Mouse (Mus musculus): ENCODE measurements around the gene Cfap43. TPM values are rescaled to one million over a fixed set of nuclear protein-coding genes. Genes with fewer than 3 reads are reported as not detected.

Gene Cfap43
- polyA plus RNA-seq, 1 experiment from 2014 or later, result 0.16 TPM

DNA sequence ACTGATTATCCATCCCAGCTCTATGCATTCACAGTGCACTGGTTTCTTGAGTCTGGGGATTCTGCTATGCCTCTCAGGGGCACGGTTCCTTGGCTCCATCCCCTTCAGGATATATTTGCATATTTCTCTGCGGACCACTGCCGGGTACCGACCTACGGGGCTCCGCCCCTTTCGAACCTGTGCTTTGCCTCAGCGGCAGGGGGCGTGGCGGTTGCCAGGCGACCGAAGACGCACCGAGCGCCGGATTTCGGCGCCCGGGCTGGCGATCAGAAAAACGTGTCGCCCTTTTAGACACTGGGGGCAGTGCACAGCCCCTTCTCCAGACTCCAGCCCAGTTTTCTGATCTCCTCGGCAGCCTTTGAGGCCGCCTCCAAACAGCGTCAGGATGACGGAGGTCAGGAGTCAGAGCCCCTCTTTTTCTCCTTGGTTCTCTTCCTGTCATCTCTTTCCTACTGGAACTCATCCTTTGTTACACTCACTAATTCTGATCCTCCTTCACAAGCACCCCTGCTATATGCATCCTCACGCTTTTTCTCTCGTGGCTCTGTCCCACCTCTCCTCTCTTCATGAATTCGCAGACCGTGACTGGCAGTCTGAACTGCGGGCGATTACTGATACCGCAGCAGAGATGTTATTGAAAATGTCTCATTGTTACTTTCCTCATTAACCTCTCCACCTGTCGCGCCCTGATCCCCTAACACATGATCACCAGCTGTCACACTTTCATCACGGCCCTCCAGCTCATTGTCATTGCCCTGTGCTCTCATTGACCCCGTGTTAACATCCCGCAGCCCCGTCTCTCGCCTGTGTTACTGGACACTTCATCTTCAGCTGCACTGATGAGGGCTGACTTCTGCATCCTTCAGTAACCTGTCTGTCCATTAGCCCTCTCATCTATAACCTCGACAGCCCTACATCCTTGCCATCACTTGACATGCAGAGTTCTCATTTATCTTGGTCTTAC lies 18.6 kb upstream of the Cfap43 start, which contains the start of gene Cfap58:
Gene Cfap58 (plus strand): TSS at position 233 of the 964 bp plus-strand sequence.
- TF ChIP-seq CTCF (IDR thresholded peaks at IDR 0.05; ENCODE audit: low read depth), result peak; percentile 34; the same call in 1 of the 2 replicates
- 0 out of 2 replicates have a peak, but pooled peaks have one; percentile 28 for ATAC-seq
- no peaks in the 10 kb centered on the region for H3K36me3 ChIP-seq (ENCODE audit: control insufficient read depth, insufficient read depth)
- H3K4me2 ChIP-seq (replicated peaks; ENCODE audit: low read depth), result peak within 1 kb of the TSS; percentile 81
- 10% methylated on average over 41 of the region's 41 CpGs for WGBS
- H3K9me3 ChIP-seq (ENCODE audit: control insufficient read depth), result no peaks in the 10 kb centered on the region
- no peak within 1 kb of the TSS for H3K9ac ChIP-seq (ENCODE audit: low read depth, low read length)
- no peak within 1 kb of the TSS for H3K27ac ChIP-seq (ENCODE audit: low read depth, low read length)
- H3K4me3 ChIP-seq (ENCODE audit: low read depth, low read length), result peak within 1 kb of the TSS; percentile 40
- no peaks in the 10 kb centered on the region for H3K4me1 ChIP-seq (replicated peaks; ENCODE audit: control insufficient read depth, insufficient read depth, low read length)
- H3K27me3 ChIP-seq (replicated peaks; ENCODE audit: control insufficient read depth, insufficient read depth, low read length), result peaks cover 8% of the 10 kb centered on the region

DNA sequence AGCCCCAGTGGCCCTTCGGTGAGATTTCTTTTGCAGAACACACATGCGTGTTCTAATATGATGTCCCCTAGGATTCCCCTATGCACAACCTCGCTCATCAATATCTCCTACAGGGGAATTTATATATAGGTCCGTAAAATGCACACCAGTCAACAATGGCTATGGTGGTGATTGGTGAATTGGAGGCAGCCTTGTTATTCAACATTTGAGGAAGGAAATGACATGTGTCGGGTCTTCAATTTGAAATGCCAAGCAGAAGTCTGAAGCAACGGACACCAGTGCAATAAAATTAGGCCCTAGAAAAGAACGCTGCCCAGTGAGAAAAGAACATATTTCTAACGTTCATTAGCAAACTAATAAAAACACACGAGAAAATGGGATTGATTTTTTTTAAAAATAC lies 17.9 kb upstream of the Cfap43 start:
- Histone ChIP-seq H3K4me3 (ENCODE audit: low read depth, low read length) (peak overlapping the region; percentile 40), H3K27ac (ENCODE audit: low read depth, low read length) (no peak overlapping the region), H3K27me3 (replicated peaks; ENCODE audit: control insufficient read depth, insufficient read depth, low read length) (peaks cover 8% of the 10 kb centered on the region), H3K9ac (ENCODE audit: low read depth, low read length) (no peak overlapping the region), H3K9me3 (ENCODE audit: control insufficient read depth) (no peaks in the 10 kb centered on the region), H3K4me2 (replicated peaks; ENCODE audit: low read depth) (peak overlapping the region; percentile 81), H3K4me1 (replicated peaks; ENCODE audit: control insufficient read depth, insufficient read depth, low read length) (no peaks in the 10 kb centered on the region), H3K36me3 (ENCODE audit: control insufficient read depth, insufficient read depth) (no peaks in the 10 kb centered on the region)
- ATAC-seq, result no peak
- no peak for TF ChIP-seq CTCF (IDR thresholded peaks at IDR 0.05; ENCODE audit: low read depth)
- WGBS, result 68% methylated on average over 9 of the region's 9 CpGs

DNA sequence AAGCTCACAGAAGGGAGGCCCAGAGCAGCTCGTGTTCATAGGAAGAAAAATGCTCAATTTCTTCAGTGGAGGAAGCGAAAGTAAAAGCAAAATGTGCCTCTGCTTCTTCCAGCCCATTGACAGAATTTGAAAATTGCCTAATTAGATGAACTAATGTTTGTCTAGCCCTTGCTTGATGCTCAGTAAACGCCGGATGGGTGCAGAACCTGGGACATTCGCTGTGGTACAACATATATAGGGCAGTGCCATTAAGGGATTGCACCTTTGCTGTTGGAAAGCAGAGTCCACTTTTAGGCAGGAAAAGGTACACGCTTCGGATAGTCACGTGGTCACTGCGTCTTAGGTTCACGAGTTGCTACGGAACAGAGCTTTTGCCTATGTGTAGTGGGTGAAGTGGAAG lies 17.4 kb upstream of the Cfap43 start:
- TF ChIP-seq CTCF (IDR thresholded peaks at IDR 0.05; ENCODE audit: low read depth), result no peak
- WGBS, result 83% methylated on average over 11 of the region's 11 CpGs
- no peak overlapping the region for H3K27ac ChIP-seq (ENCODE audit: low read depth, low read length)
- H3K4me2 ChIP-seq (replicated peaks; ENCODE audit: low read depth), result no peak overlapping the region
- no peak overlapping the region for H3K9ac ChIP-seq (ENCODE audit: low read depth, low read length)
- ATAC-seq, result no peak
- H3K4me3 ChIP-seq (ENCODE audit: low read depth, low read length), result no peak overlapping the region
- H3K36me3 ChIP-seq (ENCODE audit: control insufficient read depth, insufficient read depth), result no peaks in the 10 kb centered on the region
- H3K9me3 ChIP-seq (ENCODE audit: control insufficient read depth), result no peaks in the 10 kb centered on the region
- no peaks in the 10 kb centered on the region for H3K4me1 ChIP-seq (replicated peaks; ENCODE audit: control insufficient read depth, insufficient read depth, low read length)
- peaks cover 8% of the 10 kb centered on the region for H3K27me3 ChIP-seq (replicated peaks; ENCODE audit: control insufficient read depth, insufficient read depth, low read length)

DNA sequence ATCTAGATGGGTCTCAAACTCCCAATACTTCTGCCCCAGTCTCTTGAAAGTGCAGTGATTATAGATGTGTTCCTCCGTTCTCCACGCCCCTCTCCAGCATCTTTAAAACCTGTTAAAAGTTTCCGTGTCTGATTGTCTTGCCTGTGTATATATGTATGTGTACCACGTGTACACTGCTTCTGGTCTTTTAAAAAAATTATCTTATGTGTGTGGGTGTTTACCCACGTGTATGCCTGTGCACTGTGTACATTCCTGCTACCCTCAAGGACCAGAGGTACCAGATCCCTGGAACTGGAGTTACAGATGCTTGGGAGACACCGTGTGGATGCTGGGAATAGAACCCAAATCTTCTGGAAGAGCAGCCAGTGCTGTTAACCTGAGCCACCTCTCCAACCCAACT lies 16.4 kb upstream of the Cfap43 start:
- no peak overlapping the region for H3K27ac ChIP-seq (ENCODE audit: low read depth, low read length)
- H3K9ac ChIP-seq (ENCODE audit: low read depth, low read length), result no peak overlapping the region
- ATAC-seq, result no peak
- H3K4me1 ChIP-seq (replicated peaks; ENCODE audit: control insufficient read depth, insufficient read depth, low read length), result no peaks in the 10 kb centered on the region
- H3K36me3 ChIP-seq (ENCODE audit: control insufficient read depth, insufficient read depth), result no peaks in the 10 kb centered on the region
- H3K4me2 ChIP-seq (replicated peaks; ENCODE audit: low read depth), result no peak overlapping the region
- H3K9me3 ChIP-seq (ENCODE audit: control insufficient read depth), result no peaks in the 10 kb centered on the region
- H3K27me3 ChIP-seq (replicated peaks; ENCODE audit: control insufficient read depth, insufficient read depth, low read length), result peaks cover 8% of the 10 kb centered on the region
- no peak overlapping the region for H3K4me3 ChIP-seq (ENCODE audit: low read depth, low read length)
- 79% methylated on average over 6 of the region's 6 CpGs for WGBS
- no peak for TF ChIP-seq CTCF (IDR thresholded peaks at IDR 0.05; ENCODE audit: low read depth)

DNA sequence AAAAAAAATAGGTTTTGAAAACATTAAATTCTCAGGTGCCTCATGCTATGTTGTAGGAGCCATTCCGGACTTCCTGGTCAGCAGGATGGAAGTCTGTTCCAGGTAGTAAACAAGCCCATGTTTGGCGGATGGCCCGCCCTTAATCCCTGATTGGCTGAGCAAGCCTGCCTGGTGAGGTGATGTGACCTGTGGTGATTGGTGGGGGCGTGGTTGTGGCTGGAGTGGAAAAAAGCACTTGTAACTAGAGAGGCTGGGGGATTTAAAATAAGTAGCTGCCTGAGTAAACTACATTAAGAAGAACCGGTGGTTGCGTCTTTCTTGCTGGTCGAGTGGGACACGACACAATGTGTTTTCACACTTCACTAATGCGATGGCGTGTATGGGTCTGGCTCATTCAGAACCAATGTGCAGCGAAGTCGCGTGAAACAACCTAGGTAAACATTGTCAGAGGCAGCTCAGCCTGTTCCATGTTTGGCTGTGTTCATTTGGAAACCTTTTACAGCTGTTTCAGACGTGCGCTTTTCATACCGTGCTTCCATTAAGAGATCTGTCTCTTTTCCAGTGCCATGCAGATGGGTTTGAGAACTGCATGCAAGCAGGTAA lies 15.7 kb upstream of the Cfap43 start:
- Histone ChIP-seq H3K4me2 (replicated peaks; ENCODE audit: low read depth) (0 out of 2 replicates have a peak overlapping the region, but pooled peaks have one; percentile 4), H3K27ac (ENCODE audit: low read depth, low read length) (no peak overlapping the region), H3K36me3 (ENCODE audit: control insufficient read depth, insufficient read depth) (no peaks in the 10 kb centered on the region), H3K4me3 (ENCODE audit: low read depth, low read length) (no peak overlapping the region), H3K4me1 (replicated peaks; ENCODE audit: control insufficient read depth, insufficient read depth, low read length) (no peaks in the 10 kb centered on the region), H3K9me3 (ENCODE audit: control insufficient read depth) (no peaks in the 10 kb centered on the region), H3K27me3 (replicated peaks; ENCODE audit: control insufficient read depth, insufficient read depth, low read length) (peaks cover 4% of the 10 kb centered on the region), H3K9ac (ENCODE audit: low read depth, low read length) (no peak overlapping the region)
- 60% methylated on average over 16 of the region's 16 CpGs for WGBS
- TF ChIP-seq CTCF (IDR thresholded peaks at IDR 0.05; ENCODE audit: low read depth), result no peak
- 0 out of 2 replicates have a peak, but pooled peaks have one; percentile 37 for ATAC-seq

DNA sequence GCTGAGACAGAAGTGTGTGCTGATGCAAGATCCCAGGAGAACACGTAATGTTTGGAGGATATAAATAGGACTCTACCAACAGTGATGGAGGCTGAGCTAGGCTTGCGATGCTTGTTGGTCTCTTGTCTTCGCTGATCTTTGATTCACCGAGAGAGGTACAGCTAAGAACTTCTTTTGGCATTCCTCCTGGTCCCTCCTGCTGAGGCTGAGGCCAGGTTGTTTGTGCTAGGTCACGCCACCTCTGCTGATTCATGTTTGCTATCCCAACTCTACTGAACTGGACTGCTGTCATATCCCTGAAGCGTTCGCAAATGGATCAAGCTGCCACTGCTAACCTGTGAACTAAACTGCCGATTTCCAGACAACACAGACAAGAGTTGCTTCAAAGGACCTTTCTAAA lies 15.1 kb upstream of the Cfap43 start:
- no peak for ATAC-seq
- H3K9me3 ChIP-seq (ENCODE audit: control insufficient read depth), result no peaks in the 10 kb centered on the region
- no peak overlapping the region for H3K4me3 ChIP-seq (ENCODE audit: low read depth, low read length)
- 93% methylated on average over 8 of the region's 8 CpGs for WGBS
- no peak overlapping the region for H3K4me2 ChIP-seq (replicated peaks; ENCODE audit: low read depth)
- H3K36me3 ChIP-seq (ENCODE audit: control insufficient read depth, insufficient read depth), result no peaks in the 10 kb centered on the region
- no peak for TF ChIP-seq CTCF (IDR thresholded peaks at IDR 0.05; ENCODE audit: low read depth)
- no peak overlapping the region for H3K9ac ChIP-seq (ENCODE audit: low read depth, low read length)
- H3K27ac ChIP-seq (ENCODE audit: low read depth, low read length), result no peak overlapping the region
- H3K27me3 ChIP-seq (replicated peaks; ENCODE audit: control insufficient read depth, insufficient read depth, low read length), result peaks cover 4% of the 10 kb centered on the region
- no peaks in the 10 kb centered on the region for H3K4me1 ChIP-seq (replicated peaks; ENCODE audit: control insufficient read depth, insufficient read depth, low read length)
